Mouse (Mus musculus) embryonic fibroblast, embryonic 13.5 days (primary cell): Measurements from ENCODE around the gene Gm8994.

Experiments
- CTCF ChIP-seq: IDR thresholded peaks from 2 replicates; pipeline ENCODE4 v1.5.1; 2011; ENCODE audit warnings: mild to moderate bottlenecking, control low read depth, low read length, moderate library complexity, borderline replicate concordance; ENCODE audit not compliant: insufficient read depth
- POLR2A ChIP-seq: IDR thresholded peaks from 2 replicates; pipeline ENCODE4 v1.6.1; 2011; ENCODE audit warnings: low read depth, mild to moderate bottlenecking, control low read depth, low read length, moderate library complexity

DNA sequence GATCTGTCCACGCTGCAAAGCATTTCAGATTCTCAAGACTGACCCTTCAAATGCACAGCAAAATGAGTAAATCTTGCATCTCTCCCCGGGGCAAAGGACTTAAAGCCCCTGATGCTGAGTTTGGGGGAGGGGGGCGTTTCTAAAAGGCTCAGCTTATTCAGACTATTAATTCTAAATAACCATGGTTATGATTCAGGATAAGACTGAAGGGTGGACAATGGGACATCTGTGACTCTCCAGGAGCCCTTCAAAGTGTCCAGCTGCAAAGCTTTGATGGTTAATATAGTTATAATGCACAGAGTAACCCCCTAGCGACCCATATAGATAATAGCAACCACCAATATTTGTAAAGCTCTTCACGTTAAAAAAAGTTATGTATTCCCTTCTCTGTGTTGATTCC is 19.7 kb downstream of the Gm8994 start:
- TF ChIP-seq CTCF (no peak), POLR2A (no peak)
